Mouse (Mus musculus) cortical plate, adult 2 months (tissue): ENCODE results near the gene Ccn1.

Experiments used
- CTCF ChIP-seq: fragments of 200-500 bp; IDR thresholded peaks from 2 replicates; pipeline ENCODE4 v1.5.1; 2011; ENCODE audit warnings: mild to moderate bottlenecking, control low read depth, low read length; ENCODE audit not compliant: insufficient read depth; ENCODE audit errors: extremely low read depth
- POLR2A ChIP-seq: fragments of 200-500 bp; IDR thresholded peaks from 2 replicates; pipeline ENCODE4 v1.6.1; 2011; ENCODE audit warnings: mild to moderate bottlenecking, low read length, control low read depth; ENCODE audit not compliant: insufficient read depth; ENCODE audit errors: extremely low read depth

GRCm38 (mm10) chr3:145684201-145684600 lies 34.4 kb upstream of the Ccn1 start:
- TF ChIP-seq CTCF (no peak), POLR2A (no peak)
